Mouse (Mus musculus): ENCODE measurements around the gene Prr14. TPM values are rescaled to one million over a fixed set of nuclear protein-coding genes. Genes with fewer than 3 reads are reported as not detected.
"Not testable (repeated sequence)": the region's sequence is repeated elsewhere in the genome, so short reads cannot be mapped to it uniquely, and the experiment has no call there.

Gene Prr14
- total RNA-seq, 1 experiment from 2014 or later: 63.5 TPM

DNA sequence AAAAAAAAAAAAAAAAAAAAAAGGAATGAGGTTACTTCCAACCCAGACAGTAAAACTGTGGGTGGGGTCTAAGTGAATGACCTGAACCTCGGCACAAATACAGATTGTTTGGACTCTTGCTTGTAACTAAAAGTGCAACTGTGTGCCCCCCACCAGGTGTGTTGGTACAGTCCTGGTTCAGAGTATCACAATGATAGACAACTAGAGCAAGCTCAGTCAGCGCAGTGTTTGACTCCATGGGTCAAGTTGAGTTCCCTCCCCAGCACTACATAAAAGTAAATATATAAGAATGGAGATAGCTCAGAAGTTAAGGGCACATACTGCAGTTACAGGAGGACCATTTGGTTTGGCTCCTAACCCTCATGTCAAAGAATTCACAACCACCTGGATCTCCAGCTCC, 38.0 kb downstream of the Prr14 start:
- ATAC-seq (replicated peaks; ENCODE audit: insufficient number of reproducible peaks, low FRiP score, low TSS enrichment, poor library complexity, severe bottlenecking): no peak

DNA sequence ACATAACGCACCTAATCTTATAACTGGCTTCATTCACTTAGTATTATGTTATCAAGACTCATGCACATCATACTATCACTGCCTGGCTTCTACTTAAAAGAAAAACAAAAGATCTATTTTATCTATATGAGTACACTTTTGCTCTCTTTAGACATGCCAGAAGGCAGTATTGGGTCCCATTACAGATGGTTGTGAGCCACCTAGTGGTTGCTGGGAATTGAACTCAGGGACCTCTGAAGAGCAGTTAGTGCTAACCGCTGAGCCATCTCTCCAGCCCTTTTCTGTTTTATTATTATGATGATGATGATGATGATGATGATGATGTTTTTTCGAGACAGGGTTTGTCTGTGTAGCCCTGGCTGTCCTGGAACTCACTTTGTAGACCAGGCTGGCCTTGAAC, 39.0 kb downstream of the Prr14 start:
- ATAC-seq (replicated peaks; ENCODE audit: insufficient number of reproducible peaks, low FRiP score, low TSS enrichment, poor library complexity, severe bottlenecking): no peak

DNA sequence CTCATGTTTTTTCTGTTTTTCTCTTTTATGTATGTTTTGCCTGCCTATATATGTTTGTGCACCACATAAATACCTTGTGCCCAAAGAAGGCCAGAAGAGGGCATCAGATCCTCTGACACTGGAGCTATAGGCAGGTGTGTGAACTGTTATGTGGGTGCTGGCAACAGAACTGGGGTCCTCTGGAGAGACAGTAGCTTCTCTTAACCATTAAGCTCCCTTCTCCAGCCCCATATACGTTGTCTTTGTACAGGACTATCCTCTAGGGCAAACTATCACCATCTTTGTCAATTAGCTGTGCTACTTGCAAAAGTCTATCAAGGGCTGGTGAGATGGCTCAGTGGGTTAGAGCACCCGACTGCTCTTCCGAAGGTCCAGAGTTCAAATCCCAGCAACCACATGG, 48.9 kb downstream of the Prr14 start:
- no peak for ATAC-seq (replicated peaks; ENCODE audit: insufficient number of reproducible peaks, low FRiP score, low TSS enrichment, poor library complexity, severe bottlenecking)

- ATAC-seq (replicated peaks; ENCODE audit: insufficient number of reproducible peaks, low FRiP score, low TSS enrichment, poor library complexity, severe bottlenecking): not testable (repeated sequence)
Measured at GRCm38 (mm10) chr7:127509830-127510229, 50.4 kb downstream of the Prr14 start.

DNA sequence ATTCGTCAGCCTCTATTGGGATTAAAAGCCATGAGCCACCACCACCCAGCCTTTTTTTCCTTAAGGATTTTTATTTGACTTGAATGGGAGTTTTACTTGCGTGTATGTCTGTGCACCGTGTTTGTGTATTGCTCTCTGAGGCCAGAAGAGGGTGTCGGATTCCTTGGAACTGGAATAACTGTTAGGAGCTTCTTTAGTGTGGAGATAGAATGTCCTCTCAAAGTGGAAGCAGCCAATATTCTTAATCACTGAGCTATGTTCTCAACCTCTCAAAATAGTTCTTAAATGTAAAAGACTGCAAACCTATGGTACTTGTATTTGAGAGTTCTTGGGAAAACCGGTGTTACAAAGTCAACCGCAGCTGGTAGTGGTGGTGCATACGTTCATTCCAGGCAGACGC, 51.8 kb downstream of the Prr14 start:
- ATAC-seq (replicated peaks; ENCODE audit: insufficient number of reproducible peaks, low FRiP score, low TSS enrichment, poor library complexity, severe bottlenecking): no peak

GRCm38 (mm10) chr7:127511808-127512230, 52.4 kb downstream of the Prr14 start, which contains the start of gene Srcap:
Gene Srcap, plus strand, starts transcription at chr7:127511983.
- peak; percentile 96 for ATAC-seq (replicated peaks; ENCODE audit: insufficient number of reproducible peaks, low FRiP score, low TSS enrichment, poor library complexity, severe bottlenecking)

DNA sequence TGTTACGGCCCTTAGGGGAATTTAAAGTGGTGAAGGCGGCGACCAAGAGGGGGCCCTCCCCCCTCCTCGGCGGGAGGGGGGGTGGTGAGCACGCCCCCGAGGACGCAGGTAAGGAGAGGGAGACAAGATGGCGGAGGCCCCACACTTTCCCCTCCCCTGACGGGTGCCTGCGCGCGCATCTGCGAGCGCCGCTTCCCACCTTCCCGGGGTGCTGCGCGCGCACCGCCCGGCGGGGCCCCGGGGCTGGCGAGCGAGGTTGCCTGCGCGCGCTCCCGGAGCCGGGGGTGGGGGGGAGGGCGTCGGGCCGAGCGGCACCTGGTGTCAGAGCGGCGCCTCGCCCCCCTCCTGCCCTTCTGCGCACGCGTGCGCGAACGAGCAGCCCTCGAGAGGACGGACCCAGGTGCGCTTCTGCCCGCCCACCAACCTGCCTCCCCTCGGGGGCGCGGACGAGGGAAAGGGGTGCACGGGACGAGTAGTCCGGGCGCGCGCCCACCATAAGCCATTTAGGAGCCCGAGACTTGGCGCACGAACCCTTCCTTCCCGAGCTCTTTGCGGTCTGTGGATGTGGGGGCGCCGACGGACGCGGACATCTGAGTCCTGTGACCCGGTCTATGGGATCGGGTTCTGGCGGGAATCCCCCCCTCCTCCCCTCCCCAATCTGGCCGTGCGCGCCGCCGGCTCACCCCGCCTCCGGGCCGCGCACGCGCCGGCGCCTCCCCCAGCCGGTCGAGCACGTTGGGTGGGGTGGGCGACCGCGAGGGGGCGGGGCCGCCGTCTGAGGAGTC, 53.0 kb downstream of the Prr14 start:
- ATAC-seq (replicated peaks; ENCODE audit: insufficient number of reproducible peaks, low FRiP score, low TSS enrichment, poor library complexity, severe bottlenecking): peak; percentile 73

- ATAC-seq (replicated peaks; ENCODE audit: insufficient number of reproducible peaks, low FRiP score, low TSS enrichment, poor library complexity, severe bottlenecking): no peak
Measured at GRCm38 (mm10) chr7:127513016-127513390, 53.6 kb downstream of the Prr14 start.

GRCm38 (mm10) chr7:127513781-127514180, 54.4 kb downstream of the Prr14 start:
- no peak for ATAC-seq (replicated peaks; ENCODE audit: insufficient number of reproducible peaks, low FRiP score, low TSS enrichment, poor library complexity, severe bottlenecking)

GRCm38 (mm10) chr7:127515846-127516245, 56.4 kb downstream of the Prr14 start:
- ATAC-seq (replicated peaks; ENCODE audit: insufficient number of reproducible peaks, low FRiP score, low TSS enrichment, poor library complexity, severe bottlenecking): no peak

- ATAC-seq (replicated peaks; ENCODE audit: insufficient number of reproducible peaks, low FRiP score, low TSS enrichment, poor library complexity, severe bottlenecking): no peak
Measured at GRCm38 (mm10) chr7:127516344-127516743, 56.9 kb downstream of the Prr14 start.

GRCm38 (mm10) chr7:127519284-127519683, 59.9 kb downstream of the Prr14 start, which contains the start of gene Gm42715:
Gene Gm42715, plus strand, starts transcription at chr7:127519584.
- ATAC-seq (replicated peaks; ENCODE audit: insufficient number of reproducible peaks, low FRiP score, low TSS enrichment, poor library complexity, severe bottlenecking): no peak

Other genes with a start within 250 kb of the Prr14 start
- 3.9 to 9.8 TPM (median 5.7 TPM) in 3 replicates for gene Zfp553, start 226.6 kb upstream of the Prr14 start, total RNA-seq (2017)
- gene Sept1, start 226.5 kb upstream of the Prr14 start, total RNA-seq (2017): 117 to 359 TPM (median 130 TPM) in 3 replicates
- gene Zfp771, start 215.3 kb upstream of the Prr14 start, total RNA-seq (2017): 0.57 to 3.9 TPM (median 2.9 TPM) in 3 replicates
- 9.6 to 13.3 TPM (median 9.9 TPM) in 3 replicates for gene Dctpp1, start 198.9 kb upstream of the Prr14 start, total RNA-seq (2017)
- gene Sephs2, start 185.6 kb upstream of the Prr14 start, total RNA-seq (2017): 139 to 200 TPM (median 191 TPM) in 3 replicates
- 218 to 515 TPM (median 322 TPM) in 3 replicates for gene Itgal, start 163.4 kb upstream of the Prr14 start, total RNA-seq (2017)
- 1.8 to 3.4 TPM (median 2.9 TPM) in 3 replicates for gene Zfp768, start 114.0 kb upstream of the Prr14 start, total RNA-seq (2017)
- gene Zfp747, start 83.6 kb upstream of the Prr14 start, total RNA-seq (2017): 5.8 to 16.3 TPM (median 10.1 TPM) in 3 replicates
- gene 9130019O22Rik, start 72.4 kb upstream of the Prr14 start, total RNA-seq (2017): 0.95 to 4.5 TPM (median 2.6 TPM) in 3 replicates
- 2.1 to 2.3 TPM (median 2.2 TPM) in 3 replicates for gene E430018J23Rik, start 66.0 kb upstream of the Prr14 start, total RNA-seq (2017)
- 7.7 to 12.5 TPM (median 10.0 TPM) in 3 replicates for gene Zfp764, start 52.8 kb upstream of the Prr14 start, total RNA-seq (2017)
- 12.4 to 15.5 TPM (median 13.3 TPM) in 3 replicates for gene Zfp688, start 37.5 kb upstream of the Prr14 start, total RNA-seq (2017)
- 1.4 to 2.8 TPM (median 1.9 TPM) in 3 replicates for gene Zfp689, start 10.5 kb upstream of the Prr14 start, total RNA-seq (2017)
- 27.9 to 55.8 TPM (median 33.5 TPM) in 3 replicates for gene Fbrs, start 19.6 kb downstream of the Prr14 start, total RNA-seq (2017)
- 12.3 to 47.6 TPM (median 26.1 TPM) in 3 replicates for gene Srcap, start 52.4 kb downstream of the Prr14 start, total RNA-seq (2017)
- gene Gm42715, start 60.0 kb downstream of the Prr14 start, total RNA-seq (2017): 2.3 to 18.1 TPM (median 5.0 TPM) in 3 replicates
- 4.3 to 14.7 TPM (median 5.7 TPM) in 3 replicates for gene Tmem265, start 101.8 kb downstream of the Prr14 start, total RNA-seq (2017)
- 58.5 to 75.1 TPM (median 73.4 TPM) in 3 replicates for gene Phkg2, start 113.7 kb downstream of the Prr14 start, total RNA-seq (2017)
- 1.1 to 2.8 TPM (median 2.6 TPM) in 3 replicates for gene Ccdc189, start 129.0 kb downstream of the Prr14 start, total RNA-seq (2017)
- 67.4 to 77.5 TPM (median 69.4 TPM) in 3 replicates for gene Rnf40, start 129.2 kb downstream of the Prr14 start, total RNA-seq (2017)
- gene Zfp629, start 156.2 kb downstream of the Prr14 start, total RNA-seq (2017): 1.7 to 7.4 TPM (median 2.3 TPM) in 3 replicates
- gene Bcl7c, start 249.3 kb downstream of the Prr14 start, total RNA-seq (2017): 22.5 to 27.9 TPM (median 23.5 TPM) in 3 replicates